Mouse (Mus musculus): ENCODE measurements around the gene Lpar2. TPM values are rescaled to one million over a fixed set of nuclear protein-coding genes. Genes with fewer than 3 reads are reported as not detected.
A peak's percentile ranks its signal among the peaks of the same experiment; 100 is the strongest.

Gene Lpar2
- polyA plus RNA-seq, 1 experiment from 2014 or later, result 0.06 TPM

DNA sequence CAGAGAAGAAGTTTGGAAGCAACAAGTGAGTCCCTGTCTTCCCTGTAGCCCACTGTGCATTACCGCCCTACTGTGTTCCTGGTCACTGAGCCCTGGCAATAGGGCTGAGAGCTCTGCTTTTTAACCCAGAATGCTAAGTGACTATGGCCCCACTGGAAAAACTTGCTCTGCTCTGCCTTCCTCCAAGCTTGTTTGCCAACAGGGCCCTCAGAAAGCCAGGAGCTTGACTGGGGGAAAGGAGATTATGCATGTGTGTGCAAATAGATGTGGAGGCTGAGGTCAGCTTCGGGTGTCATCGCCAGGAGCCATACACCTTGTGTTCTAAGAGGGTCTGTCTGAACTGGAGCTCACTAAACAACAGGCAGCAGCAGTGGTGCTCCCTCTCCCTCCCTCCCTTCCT, 28.1 kb upstream of the Lpar2 start:
- no peak overlapping the region for H3K4me3 ChIP-seq (replicated peaks)
- 83% methylated on average over 3 of the region's 3 CpGs for WGBS (ENCODE audit: insufficient replicate concordance)
- H3K36me3 ChIP-seq (replicated peaks), result peaks cover 60% of the 10 kb centered on the region
- H3K27me3 ChIP-seq, result no peaks in the 10 kb centered on the region
- peaks cover 39% of the 10 kb centered on the region for H3K4me1 ChIP-seq (replicated peaks)
- no peak overlapping the region for H3K9ac ChIP-seq
- no peak overlapping the region for H3K4me2 ChIP-seq
- no peak for ATAC-seq (ENCODE audit: insufficient read depth)
- no peaks in the 10 kb centered on the region for H3K9me3 ChIP-seq (replicated peaks)
- H3K27ac ChIP-seq (replicated peaks), result no peak overlapping the region

DNA sequence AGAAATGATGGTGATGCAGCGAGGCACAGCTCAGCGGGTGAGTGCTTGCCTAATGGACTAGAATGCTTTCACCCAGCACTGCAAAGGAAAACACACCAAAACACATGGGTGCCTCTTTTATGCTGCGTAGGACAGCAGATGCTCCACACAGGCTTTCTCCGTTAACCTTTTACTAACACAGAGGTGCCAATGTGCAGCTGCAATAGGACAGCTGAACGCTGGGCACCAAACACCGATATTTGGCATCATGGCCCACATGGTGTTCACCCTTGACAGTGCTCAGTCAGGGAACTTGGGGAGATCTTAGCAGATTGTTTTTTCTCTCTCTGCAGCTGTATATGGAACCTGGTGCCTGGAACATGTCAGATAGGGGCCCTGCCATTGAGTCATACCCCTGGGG, 27.3 kb upstream of the Lpar2 start:
- WGBS (ENCODE audit: insufficient replicate concordance), result 90% methylated on average over 6 of the region's 6 CpGs
- H3K4me1 ChIP-seq (replicated peaks), result peaks cover 31% of the 10 kb centered on the region
- H3K27ac ChIP-seq (replicated peaks), result no peak overlapping the region
- H3K9me3 ChIP-seq (replicated peaks), result no peaks in the 10 kb centered on the region
- no peak overlapping the region for H3K4me3 ChIP-seq (replicated peaks)
- no peak overlapping the region for H3K4me2 ChIP-seq
- no peaks in the 10 kb centered on the region for H3K27me3 ChIP-seq
- H3K36me3 ChIP-seq (replicated peaks), result peaks cover 68% of the 10 kb centered on the region
- ATAC-seq (ENCODE audit: insufficient read depth), result no peak
- H3K9ac ChIP-seq, result no peak overlapping the region

DNA sequence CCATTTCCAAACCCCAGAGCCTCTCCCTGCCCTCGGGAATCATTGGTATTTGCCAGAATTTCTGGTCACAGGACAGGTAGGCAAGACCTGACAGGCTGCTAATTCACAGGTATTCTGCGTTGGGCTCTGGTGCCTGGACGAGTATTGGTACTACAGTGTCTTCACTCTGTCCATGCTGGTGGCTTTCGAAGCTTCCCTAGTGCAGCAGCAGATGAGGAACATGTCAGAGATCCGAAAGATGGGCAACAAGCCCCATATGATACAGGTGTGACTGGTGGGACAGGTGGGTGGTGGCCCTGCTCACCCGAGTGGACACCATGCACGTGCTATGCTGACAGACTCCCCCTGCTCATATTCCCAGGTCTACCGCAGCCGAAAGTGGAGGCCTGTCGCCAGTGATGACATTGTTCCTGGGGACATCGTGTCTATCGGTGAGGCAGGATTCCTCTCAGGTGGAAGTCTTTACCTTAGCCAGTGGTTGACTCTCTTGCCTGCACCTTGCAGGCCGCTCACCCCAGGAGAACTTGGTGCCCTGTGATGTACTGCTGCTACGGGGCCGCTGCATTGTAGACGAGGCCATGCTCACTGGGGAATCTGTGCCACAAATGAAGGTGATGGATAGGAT, 25.4 kb upstream of the Lpar2 start:
- no peak for ATAC-seq (ENCODE audit: insufficient read depth)
- Histone ChIP-seq H3K27me3 (no peaks in the 10 kb centered on the region), H3K4me1 (replicated peaks) (peaks cover 22% of the 10 kb centered on the region), H3K4me3 (replicated peaks) (no peak overlapping the region), H3K9ac (no peak overlapping the region), H3K4me2 (no peak overlapping the region), H3K9me3 (replicated peaks) (no peaks in the 10 kb centered on the region), H3K36me3 (replicated peaks) (peaks cover 87% of the 10 kb centered on the region), H3K27ac (replicated peaks) (no peak overlapping the region)
- WGBS (ENCODE audit: insufficient replicate concordance), result 91% methylated on average over 16 of the region's 16 CpGs

GRCm38 (mm10) chr8:69797661-69798060, 24.6 kb upstream of the Lpar2 start:
- Histone ChIP-seq H3K36me3 (replicated peaks) (peaks cover 96% of the 10 kb centered on the region), H3K4me2 (no peak overlapping the region), H3K27ac (replicated peaks) (no peak overlapping the region), H3K9me3 (replicated peaks) (no peaks in the 10 kb centered on the region), H3K4me1 (replicated peaks) (peaks cover 14% of the 10 kb centered on the region), H3K4me3 (replicated peaks) (no peak overlapping the region), H3K9ac (no peak overlapping the region), H3K27me3 (no peaks in the 10 kb centered on the region)
- no peak for ATAC-seq (ENCODE audit: insufficient read depth)
- WGBS (ENCODE audit: insufficient replicate concordance), result 89% methylated on average over 10 of the region's 10 CpGs

DNA sequence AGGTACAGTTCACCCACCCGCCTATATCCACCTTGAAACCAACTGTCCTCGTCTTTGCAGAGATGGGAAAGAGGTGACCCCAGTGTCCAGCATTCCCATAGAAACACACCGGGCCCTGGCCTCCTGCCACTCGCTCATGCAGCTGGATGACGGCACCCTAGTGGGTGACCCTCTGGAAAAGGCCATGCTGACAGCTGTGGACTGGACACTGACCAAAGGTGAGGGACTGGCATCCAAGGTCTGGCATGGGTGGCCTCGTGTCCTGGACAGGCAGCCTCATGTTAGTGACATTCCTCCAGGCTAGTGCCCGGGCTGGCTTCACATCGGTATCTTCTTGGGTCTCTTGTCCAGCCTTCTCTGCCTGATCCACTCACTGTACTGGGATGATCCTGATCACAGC, 23.0 kb upstream of the Lpar2 start:
- Histone ChIP-seq H3K4me1 (replicated peaks) (no peaks in the 10 kb centered on the region), H3K9me3 (replicated peaks) (no peaks in the 10 kb centered on the region), H3K9ac (no peak overlapping the region), H3K36me3 (replicated peaks) (peaks cover 100% of the 10 kb centered on the region), H3K4me2 (no peak overlapping the region), H3K27me3 (no peaks in the 10 kb centered on the region), H3K27ac (replicated peaks) (no peak overlapping the region), H3K4me3 (replicated peaks) (no peak overlapping the region)
- 78% methylated on average over 8 of the region's 8 CpGs for WGBS (ENCODE audit: insufficient replicate concordance)
- ATAC-seq (ENCODE audit: insufficient read depth), result no peak

- 90% methylated on average over 5 of the region's 5 CpGs for WGBS (ENCODE audit: insufficient replicate concordance)
These were observed 22.3 kb upstream of the Lpar2 start for GRCm38 (mm10) chr8:69799946-69800345.

GRCm38 (mm10) chr8:69801796-69802195, 20.4 kb upstream of the Lpar2 start:
- H3K9me3 ChIP-seq (replicated peaks), result no peaks in the 10 kb centered on the region
- H3K27me3 ChIP-seq, result no peaks in the 10 kb centered on the region
- 85% methylated on average over 4 of the region's 4 CpGs for WGBS (ENCODE audit: insufficient replicate concordance)
- no peak overlapping the region for H3K9ac ChIP-seq
- ATAC-seq (ENCODE audit: insufficient read depth), result no peak
- H3K4me2 ChIP-seq, result no peak overlapping the region
- H3K4me1 ChIP-seq (replicated peaks), result 0 out of 2 replicates have a peak, but pooled peaks cover 2% of the 10 kb centered on the region
- H3K4me3 ChIP-seq (replicated peaks), result no peak overlapping the region
- peaks cover 99% of the 10 kb centered on the region for H3K36me3 ChIP-seq (replicated peaks)
- H3K27ac ChIP-seq (replicated peaks), result no peak overlapping the region

More at GRCm38 (mm10) chr8:69799946-69800345, 22.3 kb upstream of the Lpar2 start:
- H3K27me3 ChIP-seq, result no peaks in the 10 kb centered on the region
- H3K36me3 ChIP-seq (replicated peaks), result peaks cover 99% of the 10 kb centered on the region
- H3K4me2 ChIP-seq, result no peak overlapping the region
- no peak overlapping the region for H3K27ac ChIP-seq (replicated peaks)
- H3K9me3 ChIP-seq (replicated peaks), result no peaks in the 10 kb centered on the region
- H3K4me3 ChIP-seq (replicated peaks), result no peak overlapping the region
- no peak overlapping the region for H3K9ac ChIP-seq
- no peak for ATAC-seq (ENCODE audit: insufficient read depth)
- H3K4me1 ChIP-seq (replicated peaks), result no peaks in the 10 kb centered on the region

DNA sequence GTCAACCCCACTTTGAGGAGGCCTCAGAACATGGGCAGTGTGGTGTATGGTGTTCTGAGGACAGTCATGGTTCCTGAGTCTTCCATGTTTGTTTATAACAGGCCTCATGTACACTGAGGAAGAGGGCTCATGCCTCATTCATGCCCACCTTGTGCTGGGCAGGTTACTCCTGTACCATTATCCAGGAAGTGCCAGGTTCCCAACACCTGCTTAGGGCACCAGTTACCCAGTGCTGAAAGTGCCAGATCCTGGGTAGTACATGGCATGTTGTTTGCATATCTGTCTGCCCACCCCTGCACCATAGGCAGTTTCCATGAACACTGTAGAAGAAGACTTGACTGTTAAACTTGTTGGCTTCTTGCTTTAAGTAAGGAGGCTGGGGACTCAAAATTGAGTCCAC, 20.0 kb upstream of the Lpar2 start:
- H3K27ac ChIP-seq (replicated peaks), result no peak overlapping the region

GRCm38 (mm10) chr8:69803366-69803765, 18.9 kb upstream of the Lpar2 start:
- Histone ChIP-seq H3K9ac (no peak overlapping the region), H3K9me3 (replicated peaks) (no peaks in the 10 kb centered on the region), H3K27me3 (no peaks in the 10 kb centered on the region), H3K4me2 (no peak overlapping the region), H3K27ac (replicated peaks) (no peak overlapping the region), H3K4me3 (replicated peaks) (no peak overlapping the region), H3K4me1 (replicated peaks) (peaks cover 10% of the 10 kb centered on the region), H3K36me3 (replicated peaks) (peaks cover 96% of the 10 kb centered on the region)
- no peak for ATAC-seq (ENCODE audit: insufficient read depth)
- 85% methylated on average over 7 of the region's 7 CpGs for WGBS (ENCODE audit: insufficient replicate concordance)

More for the DNA sequence above, 20.0 kb upstream of the Lpar2 start:
- Histone ChIP-seq H3K9me3 (replicated peaks) (no peaks in the 10 kb centered on the region), H3K4me3 (replicated peaks) (no peak overlapping the region), H3K4me1 (replicated peaks) (0 out of 2 replicates have a peak, but pooled peaks cover 6% of the 10 kb centered on the region), H3K4me2 (no peak overlapping the region), H3K9ac (no peak overlapping the region), H3K27me3 (no peaks in the 10 kb centered on the region), H3K36me3 (replicated peaks) (peaks cover 99% of the 10 kb centered on the region)
- ATAC-seq (ENCODE audit: insufficient read depth), result no peak

DNA sequence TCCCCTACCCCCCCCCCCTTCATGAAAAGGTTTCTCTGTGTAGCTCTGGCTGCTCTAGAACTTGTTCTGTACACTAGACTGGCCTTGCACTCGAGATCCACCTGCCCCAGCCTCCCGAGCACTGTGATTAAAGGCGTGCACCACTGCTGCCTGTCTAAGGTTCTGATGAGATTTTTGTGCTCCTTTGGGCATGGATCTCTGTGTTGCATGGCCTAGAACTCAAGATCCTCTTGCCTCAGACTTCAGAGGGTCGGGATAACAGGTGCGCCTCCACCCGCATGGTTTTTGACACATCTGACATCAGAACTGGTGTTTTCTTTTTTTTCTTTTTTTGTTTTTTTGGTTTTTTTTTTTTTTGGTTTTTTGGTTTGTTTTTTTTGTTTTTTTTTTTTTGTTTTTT, 17.7 kb upstream of the Lpar2 start:
- Histone ChIP-seq H3K4me1 (replicated peaks) (peaks cover 19% of the 10 kb centered on the region), H3K27me3 (no peaks in the 10 kb centered on the region), H3K9ac (no peak overlapping the region), H3K27ac (replicated peaks) (no peak overlapping the region), H3K4me2 (no peak overlapping the region), H3K9me3 (replicated peaks) (no peaks in the 10 kb centered on the region), H3K36me3 (replicated peaks) (peaks cover 85% of the 10 kb centered on the region), H3K4me3 (replicated peaks) (no peak overlapping the region)
- ATAC-seq (ENCODE audit: insufficient read depth), result no peak
- WGBS (ENCODE audit: insufficient replicate concordance), result 80% methylated on average over 6 of the region's 6 CpGs

DNA sequence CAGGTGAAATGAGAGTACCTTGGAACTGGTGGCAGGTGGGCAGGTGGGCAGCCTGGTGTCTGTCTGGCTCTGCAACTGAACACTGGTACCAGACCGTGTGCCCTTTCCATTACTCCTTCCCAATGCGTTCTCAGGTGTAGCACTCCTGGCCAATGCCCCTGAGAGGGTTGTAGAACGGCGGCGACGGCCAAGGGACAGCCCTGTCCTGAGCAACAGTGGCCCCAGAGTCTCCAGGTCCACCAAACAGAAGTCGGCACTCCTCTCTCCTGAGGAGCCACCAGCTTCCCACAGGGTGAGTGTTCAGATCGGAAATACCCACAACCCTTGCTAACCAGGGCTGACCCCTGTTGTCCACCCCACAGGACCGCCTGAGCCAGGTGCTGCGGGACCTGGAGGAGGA, 17.1 kb upstream of the Lpar2 start:
- Histone ChIP-seq H3K27ac (replicated peaks) (no peak overlapping the region), H3K4me3 (replicated peaks) (no peak overlapping the region), H3K36me3 (replicated peaks) (peaks cover 79% of the 10 kb centered on the region), H3K9ac (no peak overlapping the region), H3K9me3 (replicated peaks) (no peaks in the 10 kb centered on the region), H3K27me3 (no peaks in the 10 kb centered on the region), H3K4me1 (replicated peaks) (peaks cover 19% of the 10 kb centered on the region), H3K4me2 (no peak overlapping the region)
- 87% methylated on average over 10 of the region's 10 CpGs for whole genome bisulfite sequencing (ENCODE audit: insufficient replicate concordance)
- no peak for ATAC-seq (ENCODE audit: insufficient read depth)

DNA sequence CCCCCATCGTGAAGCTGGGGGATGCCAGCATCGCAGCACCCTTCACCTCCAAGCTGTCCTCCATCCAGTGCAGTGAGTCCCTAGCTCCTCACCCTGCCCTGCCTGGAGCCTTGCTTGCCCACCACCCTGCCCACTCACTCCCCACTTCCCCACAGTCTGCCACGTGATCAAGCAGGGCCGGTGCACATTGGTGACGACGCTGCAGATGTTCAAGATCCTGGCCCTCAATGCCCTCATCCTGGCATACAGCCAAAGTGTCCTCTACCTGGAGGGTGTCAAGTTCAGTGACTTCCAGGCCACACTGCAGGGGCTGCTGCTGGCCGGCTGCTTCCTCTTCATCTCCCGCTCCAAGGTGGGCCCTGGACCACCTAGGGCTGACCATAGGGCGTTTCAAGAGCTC, 16.7 kb upstream of the Lpar2 start:
- WGBS (ENCODE audit: insufficient replicate concordance), result 85% methylated on average over 9 of the region's 9 CpGs
- H3K9me3 ChIP-seq (replicated peaks), result no peaks in the 10 kb centered on the region
- H3K4me1 ChIP-seq (replicated peaks), result peaks cover 19% of the 10 kb centered on the region
- ATAC-seq (ENCODE audit: insufficient read depth), result no peak
- no peak overlapping the region for H3K4me2 ChIP-seq
- H3K27me3 ChIP-seq, result no peaks in the 10 kb centered on the region
- H3K36me3 ChIP-seq (replicated peaks), result peaks cover 75% of the 10 kb centered on the region
- no peak overlapping the region for H3K9ac ChIP-seq
- H3K4me3 ChIP-seq (replicated peaks), result no peak overlapping the region
- 0 out of 2 replicates have a peak overlapping the region, but pooled peaks have one; percentile 6 for H3K27ac ChIP-seq (replicated peaks)
